Mouse (Mus musculus) forebrain, postnatal 0 days (tissue): ENCODE data around the gene Pank4. TPM values are rescaled to one million over a fixed set of nuclear protein-coding genes. Genes with fewer than 3 reads are reported as not detected.

Experiments used
- ATAC-seq: fragments of 200-750 bp; cut with Nextera tagmentation; 2 replicates; pipeline ENCODE4 v1.8.0; 2017; ENCODE audit warnings: mild to moderate bottlenecking, moderate library complexity
- DNase-seq: peaks from one replicate; pipeline ENCODE4 v3.0.0-alpha.2; 2015
- H3K27ac ChIP-seq: fragments of 300-500 bp; sonication (generic); 2 replicates; pipeline ENCODE4 v1.5.1; 2014; ENCODE audit warnings: low read depth, mild to moderate bottlenecking, antibody characterized with exemption, low read length, moderate library complexity, mixed read lengths
- H3K27me3 ChIP-seq: fragments of 300-500 bp; sonication (generic); 2 replicates; pipeline ENCODE4 v1.6.1; 2014; ENCODE audit warnings: mild to moderate bottlenecking, low read length, mixed read lengths; ENCODE audit not compliant: insufficient read depth
- H3K36me3 ChIP-seq: fragments of 300-500 bp; sonication (generic); 2 replicates; pipeline ENCODE4 v1.6.1; 2014; ENCODE audit warnings: mild to moderate bottlenecking, moderate library complexity; ENCODE audit not compliant: insufficient read depth
- H3K4me1 ChIP-seq: fragments of 300-500 bp; sonication (generic); 2 replicates; pipeline ENCODE4 v1.6.1; 2014; ENCODE audit warnings: antibody characterized with exemption; ENCODE audit not compliant: insufficient read depth
- H3K4me2 ChIP-seq: fragments of 300-500 bp; sonication (generic); 2 replicates; pipeline ENCODE4 v1.6.1; 2014; ENCODE audit warnings: low read depth, mild to moderate bottlenecking, moderate library complexity
- H3K4me3 ChIP-seq: fragments of 300-500 bp; sonication (generic); 2 replicates; pipeline ENCODE4 v1.5.1; 2014; ENCODE audit warnings: low read depth, low read length, mixed read lengths
- H3K9ac ChIP-seq: fragments of 300-500 bp; sonication (generic); 2 replicates; pipeline ENCODE4 v1.6.1; 2014; ENCODE audit warnings: mild to moderate bottlenecking
- H3K9me3 ChIP-seq: fragments of 300-500 bp; sonication (generic); 2 replicates; pipeline ENCODE4 v1.6.1; 2016; ENCODE audit warnings: low read length
- CTCF ChIP-seq: sonication (generic); IDR thresholded peaks from 2 replicates; pipeline ENCODE4 v1.5.1; 2016; ENCODE audit warnings: antibody characterized with exemption, control low read depth, low read depth
- WGBS: fragments of 180-500 bp; shearing (Covaris S2); extraction: QIAGEN DNeasy Blood & Tissue Kit; methylation state at CpG from one replicate; pipeline ENCODE4 v1.1.7; 2014; 5-methylcytosine and 5-hydroxymethylcytosine counted together
- polyA plus RNA-seq: library from polyadenylated mRNA; unstranded; fragments of >200 nt; fragmentation: Nextera tagmentation; extraction: Ambion mirVana; gene quantifications from 2 replicates; pipeline ENCODE4 v1.2.1, GENCODE M21; 2015
- total RNA-seq: library from RNA; depleted of rRNA; stranded (reverse); fragments of >200 nt; gene quantifications from 2 replicates; pipeline ENCODE4 v1.2.3, GENCODE M21; 2014

Gene Pank4
- total and polyA plus RNA-seq, 2 experiments from 2014 or later = 22.6 to 39.7 TPM

DNA sequence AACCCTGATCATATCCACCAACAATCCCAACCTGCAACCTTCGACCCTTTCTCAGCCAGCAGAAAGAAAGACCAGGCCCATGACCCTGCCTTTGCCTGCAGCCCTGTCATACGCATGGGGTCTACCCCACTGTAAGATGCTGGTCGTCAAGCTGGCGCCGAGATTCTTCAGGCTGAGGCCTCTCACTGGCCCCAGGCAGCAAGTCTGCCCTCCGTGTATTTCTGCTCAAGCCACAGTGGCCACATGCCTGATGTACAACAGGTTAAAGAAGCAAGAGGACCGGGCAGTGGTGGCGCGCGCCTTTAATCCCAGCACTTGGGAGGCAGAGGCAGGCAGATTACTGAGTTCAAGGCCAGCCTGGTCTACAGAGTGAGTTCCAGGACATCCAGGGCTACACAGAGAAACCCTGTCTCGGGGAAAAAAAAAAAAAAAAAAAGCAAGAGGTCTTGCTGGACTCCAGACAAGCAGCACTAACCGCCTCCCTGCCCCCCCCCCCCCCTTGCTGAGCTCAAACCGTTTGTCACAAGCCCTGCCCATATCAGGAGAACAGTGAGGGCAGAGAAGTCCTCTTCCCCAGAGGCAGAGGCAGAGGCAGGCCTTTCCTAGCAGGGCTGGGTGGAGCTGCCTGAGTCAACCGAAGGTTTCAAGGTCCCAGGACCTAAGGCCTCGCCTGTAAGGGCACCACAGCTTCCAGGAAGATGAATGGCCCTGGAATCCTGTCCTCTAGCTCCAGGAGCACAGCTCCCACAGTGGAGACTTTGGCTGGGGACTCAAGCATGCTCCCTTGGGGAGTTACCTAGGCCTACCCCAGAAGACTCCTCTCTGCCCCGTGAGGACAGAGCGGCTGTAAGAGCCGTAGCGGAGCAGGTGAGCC, 18.6 kb downstream of the Pank4 start:
- Histone ChIP-seq H3K27ac (no peak overlapping the region), H3K27me3 (no peaks in the 10 kb centered on the region), H3K9me3 (no peaks in the 10 kb centered on the region), H3K4me3 (no peak overlapping the region), H3K36me3 (peaks cover 36% of the 10 kb centered on the region), H3K4me1 (no peaks in the 10 kb centered on the region), H3K4me2 (no peak overlapping the region), H3K9ac (no peak overlapping the region)
- DNase-seq (no peak), ATAC-seq (no peak)
- no peak for TF ChIP-seq CTCF
- WGBS = 78% methylated on average over 19 of the region's 19 CpGs

DNA sequence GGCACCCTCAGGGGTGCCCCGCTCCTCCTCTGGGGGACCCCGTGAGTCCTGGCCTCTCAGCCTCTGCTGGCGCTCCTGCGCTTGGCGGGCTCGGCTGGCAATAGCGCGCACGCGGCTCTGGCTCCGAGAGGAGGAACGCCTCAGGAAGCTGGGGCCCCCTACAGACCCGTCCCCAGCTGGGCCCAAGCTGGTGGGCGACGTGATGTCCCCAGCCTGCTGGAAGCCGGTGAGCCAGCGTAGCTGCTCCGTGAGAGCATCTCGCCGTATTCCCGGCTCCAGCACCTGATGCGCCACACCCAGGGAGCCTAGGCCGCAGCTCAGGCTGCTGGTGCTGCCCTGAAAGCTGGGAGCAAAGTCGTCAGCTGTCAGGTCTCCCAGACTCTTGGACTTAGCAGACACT, 19.8 kb downstream of the Pank4 start:
- Histone ChIP-seq H3K36me3 (peaks cover 24% of the 10 kb centered on the region), H3K27ac (no peak overlapping the region), H3K9ac (no peak overlapping the region), H3K27me3 (no peaks in the 10 kb centered on the region), H3K4me3 (no peak overlapping the region), H3K9me3 (no peaks in the 10 kb centered on the region), H3K4me1 (no peaks in the 10 kb centered on the region), H3K4me2 (no peak overlapping the region)
- DNase-seq (no peak), ATAC-seq (peak; percentile 15; the same call in 1 of the 2 replicates)
- 15% methylated on average over 24 of the region's 24 CpGs for WGBS
- no peak for TF ChIP-seq CTCF

DNA sequence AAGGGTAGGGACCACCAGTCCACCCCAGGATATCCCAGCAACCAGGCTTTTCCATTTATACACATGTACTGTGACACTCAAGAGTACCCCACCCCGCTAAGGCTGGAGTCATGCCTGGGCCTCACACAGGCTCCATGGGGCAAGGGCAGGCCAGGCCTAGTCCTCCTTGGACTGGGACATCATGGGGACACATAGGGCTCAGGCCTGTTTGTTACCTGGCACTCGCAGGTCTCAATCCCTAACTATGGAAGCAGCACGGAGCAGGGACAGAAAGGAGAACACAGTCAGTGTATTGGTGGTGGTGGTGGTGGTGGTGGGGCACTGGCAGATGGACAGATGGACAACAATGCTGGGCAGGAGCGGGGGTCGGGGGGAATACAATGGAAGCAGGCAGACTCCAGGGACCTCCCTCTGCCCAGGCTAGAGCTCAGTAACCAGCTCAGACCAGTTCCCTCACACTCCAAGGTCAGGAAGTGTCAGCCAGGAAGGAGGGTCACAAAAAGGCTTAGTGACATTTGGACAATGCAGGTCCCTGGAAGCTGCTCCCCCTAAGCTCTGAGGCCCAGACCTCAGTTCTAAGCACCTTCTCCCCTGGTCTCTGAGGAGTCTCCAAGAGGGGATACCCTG, 21.3 kb downstream of the Pank4 start:
- no peaks in the 10 kb centered on the region for H3K27me3 ChIP-seq
- no peaks in the 10 kb centered on the region for H3K4me1 ChIP-seq
- 83% methylated on average over 5 of the region's 5 CpGs for WGBS
- no peak for TF ChIP-seq CTCF
- no peak for DNase-seq
- ATAC-seq = no peak
- H3K4me3 ChIP-seq = no peak overlapping the region
- H3K27ac ChIP-seq = no peak overlapping the region
- H3K4me2 ChIP-seq = no peak overlapping the region
- no peaks in the 10 kb centered on the region for H3K9me3 ChIP-seq
- H3K36me3 ChIP-seq = peaks cover 12% of the 10 kb centered on the region
- H3K9ac ChIP-seq = peak overlapping the region; percentile 14; the same call in 1 of the 2 replicates

DNA sequence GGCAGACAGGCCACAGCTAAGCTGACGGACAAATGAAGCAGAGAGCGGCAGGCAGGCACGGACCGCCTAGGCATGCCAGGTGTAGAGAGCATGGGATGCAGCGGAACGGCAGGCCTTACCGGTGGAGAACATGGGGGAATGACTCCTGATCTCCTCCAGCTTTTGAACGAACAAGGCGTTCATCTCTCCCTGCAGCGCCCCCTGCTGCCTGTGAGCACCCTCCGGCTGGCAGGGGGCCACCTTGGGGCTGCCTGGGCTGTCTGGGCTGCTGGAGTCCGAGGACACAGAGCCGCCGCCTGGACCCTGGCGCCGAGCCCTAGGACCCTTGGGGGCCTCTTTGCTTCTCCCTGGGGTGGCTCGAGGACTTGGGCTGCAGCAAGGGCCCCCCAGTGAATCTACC, 22.2 kb downstream of the Pank4 start:
- peaks cover 3% of the 10 kb centered on the region for H3K36me3 ChIP-seq
- H3K27ac ChIP-seq = no peak overlapping the region
- ATAC-seq (peak; percentile 34; the same call in 1 of the 2 replicates), DNase-seq (peak; percentile 81)
- peak; percentile 74 for TF ChIP-seq CTCF
- peak overlapping the region; percentile 14; the same call in 1 of the 2 replicates for H3K9ac ChIP-seq
- no peaks in the 10 kb centered on the region for H3K27me3 ChIP-seq
- 11% methylated on average over 17 of the region's 17 CpGs for WGBS
- H3K4me1 ChIP-seq = no peaks in the 10 kb centered on the region
- no peak overlapping the region for H3K4me3 ChIP-seq
- H3K4me2 ChIP-seq = no peak overlapping the region
- H3K9me3 ChIP-seq = no peaks in the 10 kb centered on the region

DNA sequence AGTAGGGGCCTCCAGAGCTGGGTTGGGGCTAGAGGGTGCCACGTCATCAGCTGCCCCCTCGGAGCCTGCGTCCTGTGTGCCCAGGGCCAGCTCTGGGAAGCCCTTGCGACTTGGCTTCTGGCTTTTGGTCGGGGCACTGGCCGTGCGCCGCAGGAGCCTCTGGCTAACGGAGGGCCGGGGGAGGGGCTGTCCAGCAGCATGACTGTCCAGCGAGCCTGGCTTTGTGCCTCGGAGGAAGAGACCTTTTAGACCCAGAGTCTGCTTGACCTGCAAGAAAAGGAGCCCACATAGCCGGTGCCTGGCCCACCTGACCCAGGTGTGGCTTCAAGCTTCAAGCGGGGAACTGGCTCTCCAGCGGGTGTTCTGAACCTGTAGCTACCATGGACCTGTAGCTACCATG, 22.8 kb downstream of the Pank4 start:
- no peak for TF ChIP-seq CTCF
- Histone ChIP-seq H3K9me3 (no peaks in the 10 kb centered on the region), H3K27me3 (no peaks in the 10 kb centered on the region), H3K9ac (no peak overlapping the region), H3K4me1 (no peaks in the 10 kb centered on the region), H3K36me3 (no peaks in the 10 kb centered on the region; the same call in 1 of the 2 replicates), H3K4me2 (no peak overlapping the region), H3K4me3 (no peak overlapping the region), H3K27ac (no peak overlapping the region)
- ATAC-seq (no peak), DNase-seq (no peak)
- 66% methylated on average over 15 of the region's 15 CpGs for WGBS

DNA sequence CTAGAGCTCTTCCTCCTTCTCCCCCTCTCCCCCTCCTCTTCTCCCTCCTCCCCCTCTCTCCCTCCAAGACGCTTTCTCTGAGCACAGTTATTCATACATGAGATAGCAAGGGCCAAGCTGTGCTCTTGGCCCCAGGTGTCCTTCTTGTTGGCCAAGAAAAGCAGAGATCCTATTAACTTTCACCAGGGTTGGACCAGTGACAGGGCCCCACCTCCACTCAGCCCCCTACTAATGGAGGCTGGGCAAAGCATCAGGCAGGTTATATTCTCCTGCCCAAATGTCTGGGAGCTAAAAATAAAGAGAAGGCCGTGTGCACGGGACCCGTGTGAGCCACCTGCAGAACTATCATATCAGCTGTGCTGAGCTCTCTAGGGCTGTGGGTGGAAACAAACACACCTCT, 31.0 kb downstream of the Pank4 start:
- Histone ChIP-seq H3K27ac (no peak overlapping the region), H3K9me3 (no peaks in the 10 kb centered on the region), H3K4me2 (no peak overlapping the region), H3K4me3 (no peak overlapping the region), H3K4me1 (no peaks in the 10 kb centered on the region), H3K27me3 (no peaks in the 10 kb centered on the region), H3K9ac (no peak overlapping the region), H3K36me3 (no peaks in the 10 kb centered on the region; the same call in 1 of the 2 replicates)
- no peak for TF ChIP-seq CTCF
- no peak for ATAC-seq
- 74% methylated on average over 4 of the region's 4 CpGs for WGBS
- DNase-seq = no peak

DNA sequence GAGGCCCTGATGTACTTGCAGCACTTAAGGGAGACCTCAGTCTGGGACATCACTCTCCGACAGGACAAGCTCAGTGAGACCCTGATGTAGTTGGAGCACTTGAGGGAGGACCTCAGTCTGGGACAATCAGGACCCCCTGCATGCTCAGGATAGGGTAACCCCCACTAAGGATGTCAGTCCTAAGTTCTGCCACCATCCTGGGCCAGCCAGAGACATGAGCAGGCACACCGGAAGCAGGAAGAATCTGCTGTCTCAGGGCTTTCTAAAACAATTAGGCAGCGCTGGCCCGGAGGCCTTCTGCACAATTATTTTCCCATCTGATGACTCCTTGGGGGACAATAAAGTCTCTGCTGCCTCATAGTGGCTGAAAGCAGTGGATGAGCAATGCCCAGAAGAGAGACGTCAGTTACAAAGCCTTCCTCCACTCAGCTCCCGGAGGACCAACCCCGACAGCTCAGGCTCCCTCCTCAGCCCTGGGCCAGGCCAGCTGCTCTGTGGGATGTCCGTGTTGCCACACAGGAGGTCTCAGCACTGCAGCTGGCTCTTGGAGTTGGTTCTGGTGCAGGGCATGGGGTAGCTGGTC, 32.7 kb downstream of the Pank4 start:
- ATAC-seq = 0 out of 2 replicates have a peak, but pooled peaks have one; percentile 20
- Histone ChIP-seq H3K4me3 (no peak overlapping the region), H3K9me3 (no peaks in the 10 kb centered on the region), H3K36me3 (no peaks in the 10 kb centered on the region), H3K9ac (no peak overlapping the region), H3K27ac (no peak overlapping the region), H3K4me1 (no peaks in the 10 kb centered on the region), H3K27me3 (no peaks in the 10 kb centered on the region), H3K4me2 (no peak overlapping the region)
- no peak for DNase-seq
- TF ChIP-seq CTCF = no peak
- WGBS = 40% methylated on average over 8 of the region's 8 CpGs
